8 mouse cellular contexts compared by ENCODE assay signal in the genomic region with DNA sequence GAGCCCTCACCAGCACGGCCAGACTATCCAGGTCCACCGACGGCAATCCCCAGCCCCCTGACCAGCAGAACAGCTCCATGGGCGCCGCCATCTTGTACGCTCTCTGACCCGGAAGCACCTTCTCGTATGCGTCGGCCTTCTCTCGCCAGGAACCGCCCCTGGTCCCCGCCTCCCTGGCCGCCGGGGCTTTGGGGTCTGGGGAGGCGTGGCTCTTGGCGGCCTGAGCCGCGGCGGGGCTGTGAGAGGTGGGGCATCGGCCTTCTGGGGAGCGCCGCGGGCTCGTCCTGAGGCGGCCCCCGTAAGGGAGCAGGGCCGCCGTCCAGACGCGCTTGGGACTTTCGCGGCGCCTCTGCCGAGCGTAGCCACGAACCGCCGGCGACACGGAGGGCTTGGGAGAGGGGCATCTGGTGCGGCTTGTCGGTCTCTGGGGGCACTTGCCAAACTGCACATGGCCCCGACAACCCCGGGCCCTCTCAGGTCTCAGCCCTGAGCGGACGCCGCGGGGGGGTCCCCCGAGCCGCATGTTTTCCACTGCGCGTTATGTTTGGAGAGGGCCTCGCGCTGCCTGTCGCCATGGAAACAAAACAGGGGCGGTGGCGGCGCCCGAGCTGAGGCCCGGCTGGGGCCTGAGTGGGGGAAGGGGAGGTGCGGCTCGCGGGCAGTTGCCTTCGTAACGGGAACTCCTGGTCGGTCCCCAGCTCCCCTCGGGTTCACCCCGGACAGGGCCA. TPM values are rescaled to one million over a fixed set of nuclear protein-coding genes. Genes with fewer than 3 reads are reported as not detected.
DNase-seq lines count a peak whose midpoint lies in the region; ATAC-seq and TF ChIP-seq lines count a peak whose summit lies in the region.

No protein-coding gene starts in this region.

- peak; percentile 94 for ATAC-seq in embryonic facial prominence, embryonic 14.5 days (ENCODE audit: low read depth)
- peak; percentile 92 for ATAC-seq in limb, embryonic 14.5 days (ENCODE audit: low FRiP score, low read depth)
- ATAC-seq in midbrain, embryonic 16.5 days, result peak; percentile 88

- H3K4me2 ChIP-seq in embryonic facial prominence, embryonic 14.5 days (ENCODE audit: low read depth, low read length), result peak overlapping the region; percentile 77
- H3K4me2 ChIP-seq in limb, embryonic 14.5 days (replicated peaks; ENCODE audit: low read depth, low read length, severe bottlenecking), result peak overlapping the region; percentile 86
- H3K4me2 ChIP-seq in midbrain, embryonic 16.5 days (ENCODE audit: low read length), result peak overlapping the region; percentile 69

- peak overlapping the region; percentile 80 for H3K4me3 ChIP-seq in bone marrow, adult 2 months (replicated peaks; ENCODE audit: control insufficient read depth, low read depth, low read length)
- peak overlapping the region; percentile 68 for H3K4me3 ChIP-seq in embryonic facial prominence, embryonic 14.5 days (ENCODE audit: low read depth, low read length)
- H3K4me3 ChIP-seq in limb, embryonic 14.5 days (replicated peaks; ENCODE audit: low read length), result peak overlapping the region; percentile 85
- peak overlapping the region; percentile 58 for H3K4me3 ChIP-seq in midbrain, embryonic 16.5 days (ENCODE audit: low read depth, low read length)
- peak overlapping the region; percentile 90 for H3K4me3 ChIP-seq in spleen, adult 2 months (ENCODE audit: extremely low read depth, insufficient read depth, insufficient read length)

- peak; percentile 95 for DNase-seq in A20 (ENCODE audit: low read depth, low spot score)
- DNase-seq in embryonic facial prominence, embryonic 14.5 days (ENCODE audit: low spot score), result peak; percentile 98
- DNase-seq in heart, adult 8-10 months (ENCODE audit: low spot score), result peak; percentile 93
- DNase-seq in kidney, adult 9 months, result peak; percentile 91
- peak; percentile 95 for DNase-seq in limb, embryonic 14.5 days (ENCODE audit: low spot score)
- DNase-seq in spleen, adult 2 months (ENCODE audit: low read depth in 1 of 2, low spot score in 2 of 2), result peak; percentile 89 to 91

- peak; percentile 63; the same call in 1 of the 2 replicates for TF ChIP-seq POLR2A in bone marrow, adult 2 months (IDR thresholded peaks at IDR 0.05; ENCODE audit: borderline replicate concordance, control insufficient read depth, low read depth, low read length)
- 0 out of 2 replicates have a peak, but pooled peaks have one; percentile 57 for TF ChIP-seq POLR2A in limb, embryonic 14.5 days (IDR thresholded peaks at IDR 0.05; ENCODE audit: borderline replicate concordance, extremely low read depth, insufficient read depth, insufficient read length)
- peak; percentile 21; the same call in 1 of the 2 replicates for TF ChIP-seq POLR2A in spleen, adult 2 months (IDR thresholded peaks at IDR 0.05; ENCODE audit: low read depth, low read length)

- no peaks in the 10 kb centered on the region for H3K27me3 ChIP-seq in embryonic facial prominence, embryonic 14.5 days (replicated peaks; ENCODE audit: control insufficient read depth, insufficient read depth, low read length)
- no peaks in the 10 kb centered on the region for H3K27me3 ChIP-seq in limb, embryonic 14.5 days (ENCODE audit: control insufficient read depth, insufficient read depth, low read length)
- no peaks in the 10 kb centered on the region for H3K27me3 ChIP-seq in midbrain, embryonic 16.5 days (ENCODE audit: control insufficient read depth, insufficient read depth, low read depth, low read length)
- H3K27me3 ChIP-seq in spleen, adult 2 months (ENCODE audit: control insufficient read depth, insufficient read depth, low read length), result no peaks in the 10 kb centered on the region

- peaks cover 2% of the 10 kb centered on the region; the same call in 1 of the 2 replicates for H3K4me1 ChIP-seq in bone marrow, adult 2 months (ENCODE audit: control insufficient read depth, insufficient read depth, low read length)
- peaks cover 14% of the 10 kb centered on the region; the same call in 1 of the 2 replicates for H3K4me1 ChIP-seq in embryonic facial prominence, embryonic 14.5 days (ENCODE audit: control insufficient read depth, insufficient read depth, low read length)
- peaks cover 20% of the 10 kb centered on the region for H3K4me1 ChIP-seq in limb, embryonic 14.5 days (ENCODE audit: control insufficient read depth, insufficient read depth, low read length)
- peaks cover 21% of the 10 kb centered on the region for H3K4me1 ChIP-seq in midbrain, embryonic 16.5 days (ENCODE audit: control insufficient read depth, insufficient read depth, low read length)
- peaks cover 5% of the 10 kb centered on the region; the same call in 1 of the 2 replicates for H3K4me1 ChIP-seq in spleen, adult 2 months (ENCODE audit: control insufficient read depth, insufficient read depth, insufficient read length)

- under 1% methylated on average over 69 of the region's 69 CpGs for WGBS in bone marrow, adult 2 months
- 1% methylated on average over 41 of the region's 69 CpGs for WGBS in embryonic facial prominence, embryonic 14.5 days
- WGBS in limb, embryonic 14.5 days, result 0% methylated on average over 66 of the region's 69 CpGs
- WGBS in midbrain, embryonic 16.5 days, result under 1% methylated on average over 68 of the region's 69 CpGs
- WGBS in spleen, adult 2 months, result 0% methylated on average over 69 of the region's 69 CpGs

- peak overlapping the region; percentile 82 for H3K9ac ChIP-seq in embryonic facial prominence, embryonic 14.5 days (ENCODE audit: low read depth, low read length)
- peak overlapping the region; percentile 90 for H3K9ac ChIP-seq in limb, embryonic 14.5 days (ENCODE audit: low read depth, low read length, severe bottlenecking)
- H3K9ac ChIP-seq in midbrain, embryonic 16.5 days (ENCODE audit: low read depth, low read length), result peak overlapping the region; percentile 90

- no peak for TF ChIP-seq CTCF in bone marrow, adult 2 months (IDR thresholded peaks at IDR 0.05; ENCODE audit: control insufficient read depth, insufficient read depth, low read length)
- TF ChIP-seq CTCF in spleen, adult 2 months (IDR thresholded peaks at IDR 0.05; ENCODE audit: extremely low read depth, insufficient read depth, insufficient read length, insufficient replicate concordance), result no peak

- H3K9me3 ChIP-seq in embryonic facial prominence, embryonic 14.5 days (ENCODE audit: control insufficient read depth, low read length), result no peaks in the 10 kb centered on the region
- H3K9me3 ChIP-seq in limb, embryonic 14.5 days (ENCODE audit: control insufficient read depth, low read length), result no peaks in the 10 kb centered on the region
- H3K9me3 ChIP-seq in midbrain, embryonic 16.5 days (replicated peaks; ENCODE audit: control insufficient read depth, low read length, poor library complexity, severe bottlenecking), result no peaks in the 10 kb centered on the region

- peak overlapping the region; percentile 52 for H3K27ac ChIP-seq in bone marrow, adult 2 months (ENCODE audit: control insufficient read depth, insufficient read depth, low read depth, low read length, poor library complexity)
- peak overlapping the region; percentile 98 for H3K27ac ChIP-seq in embryonic facial prominence, embryonic 14.5 days (replicated peaks; ENCODE audit: low read depth, low read length)
- H3K27ac ChIP-seq in limb, embryonic 14.5 days (replicated peaks; ENCODE audit: low read depth, low read length), result peak overlapping the region; percentile 99
- peak overlapping the region; percentile 98 for H3K27ac ChIP-seq in midbrain, embryonic 16.5 days (ENCODE audit: low read length)
- peak overlapping the region; percentile 77 for H3K27ac ChIP-seq in spleen, adult 2 months (ENCODE audit: insufficient read depth, low read length)

- peaks cover 21% of the 10 kb centered on the region for H3K36me3 ChIP-seq in embryonic facial prominence, embryonic 14.5 days (ENCODE audit: control insufficient read depth, insufficient read depth, low read length)
- peaks cover 17% of the 10 kb centered on the region for H3K36me3 ChIP-seq in limb, embryonic 14.5 days (ENCODE audit: control insufficient read depth, insufficient read depth, low read length)
- H3K36me3 ChIP-seq in midbrain, embryonic 16.5 days (ENCODE audit: control insufficient read depth, insufficient read depth, low read length), result peaks cover 7% of the 10 kb centered on the region; the same call in 1 of the 2 replicates
- peaks cover 6% of the 10 kb centered on the region for H3K36me3 ChIP-seq in spleen, adult 2 months (ENCODE audit: control insufficient read depth, insufficient read depth, low read length)

RNA-seq across cellular contexts. Expression of gene Thbs3, which starts 1.0 kb away (rescaled TPM):
- polyA plus RNA-seq in bone marrow, adult 2 months (2011; ENCODE audit: insufficient read depth, insufficient read length, low replicate concordance, missing spikeins), result 2.9 TPM in 1 of 2 replicates, not detected in the other
- polyA plus RNA-seq in embryonic facial prominence, embryonic 14.5 days (2014; fragmentation: Nextera tagmentation; extraction: Ambion mirVana), result 51.5 and 52.0 TPM in 2 replicates
- total RNA-seq in heart, adult 8-10 months (2022), result 1 to 10 TPM; 3.2 to 9.8 (median 4.0) TPM
- 229 and 244 TPM in 2 replicates for polyA plus RNA-seq in limb, embryonic 14.5 days (2012; rRNA removed)
- 78.9 and 83.0 TPM in 2 replicates for polyA plus RNA-seq in limb, embryonic 14.5 days (2014; fragmentation: Nextera tagmentation; extraction: Ambion mirVana)
- polyA plus RNA-seq in midbrain, embryonic 16.5 days (2015; fragmentation: Nextera tagmentation; extraction: Ambion mirVana), result 52.2 and 53.6 TPM in 2 replicates
- polyA plus RNA-seq in spleen, adult 2 months (2012; rRNA removed), result 2.9 and 3.4 TPM in 2 replicates

RNA-seq across cellular contexts. Expression of gene Gba, which starts 11.2 kb away (rescaled TPM):
- 27.7 and 71.7 TPM in 2 replicates for polyA plus RNA-seq in bone marrow, adult 2 months (2011; ENCODE audit: insufficient read depth, insufficient read length, low replicate concordance, missing spikeins)
- polyA plus RNA-seq in embryonic facial prominence, embryonic 14.5 days (2014; fragmentation: Nextera tagmentation; extraction: Ambion mirVana), result 47.8 and 54.5 TPM in 2 replicates
- total RNA-seq in heart, adult 8-10 months (2022), result 10 to 100 TPM; 17.0 to 19.8 (median 17.9) TPM
- 51.2 and 68.0 TPM in 2 replicates for polyA plus RNA-seq in limb, embryonic 14.5 days (2012; rRNA removed)
- polyA plus RNA-seq in limb, embryonic 14.5 days (2014; fragmentation: Nextera tagmentation; extraction: Ambion mirVana), result 48.1 and 53.3 TPM in 2 replicates
- 46.4 and 49.0 TPM in 2 replicates for polyA plus RNA-seq in midbrain, embryonic 16.5 days (2015; fragmentation: Nextera tagmentation; extraction: Ambion mirVana)
- polyA plus RNA-seq in spleen, adult 2 months (2012; rRNA removed), result 59.6 and 66.6 TPM in 2 replicates

RNA-seq across cellular contexts. Expression of gene Mtx1, which starts 12.9 kb away (rescaled TPM):
- 33.9 and 66.4 TPM in 2 replicates for polyA plus RNA-seq in bone marrow, adult 2 months (2011; ENCODE audit: insufficient read depth, insufficient read length, low replicate concordance, missing spikeins)
- polyA plus RNA-seq in embryonic facial prominence, embryonic 14.5 days (2014; fragmentation: Nextera tagmentation; extraction: Ambion mirVana), result 151 and 163 TPM in 2 replicates
- total RNA-seq in heart, adult 8-10 months (2022), result 10 to 100 TPM; 56.4 to 63.5 (median 59.5) TPM
- polyA plus RNA-seq in limb, embryonic 14.5 days (2012; rRNA removed), result 196 and 211 TPM in 2 replicates
- 159 and 163 TPM in 2 replicates for polyA plus RNA-seq in limb, embryonic 14.5 days (2014; fragmentation: Nextera tagmentation; extraction: Ambion mirVana)
- 145 and 150 TPM in 2 replicates for polyA plus RNA-seq in midbrain, embryonic 16.5 days (2015; fragmentation: Nextera tagmentation; extraction: Ambion mirVana)
- polyA plus RNA-seq in spleen, adult 2 months (2012; rRNA removed), result 99.4 and 124 TPM in 2 replicates

RNA-seq across cellular contexts. Expression of gene Muc1, which starts 14.9 kb away (rescaled TPM):
- 0.67 TPM in 1 of 2 replicates, not detected in the other for polyA plus RNA-seq in bone marrow, adult 2 months (2011; ENCODE audit: insufficient read depth, insufficient read length, low replicate concordance, missing spikeins)
- polyA plus RNA-seq in embryonic facial prominence, embryonic 14.5 days (2014; fragmentation: Nextera tagmentation; extraction: Ambion mirVana), result 2.0 and 4.1 TPM in 2 replicates
- under 1 TPM in 3 of 4 experiments, not detected in 1; 0.13 to 0.63 (median 0.49) TPM for total RNA-seq in heart, adult 8-10 months (2022)
- polyA plus RNA-seq in limb, embryonic 14.5 days (2012; rRNA removed), result 5.6 and 7.0 TPM in 2 replicates
- 0.55 and 1.1 TPM in 2 replicates for polyA plus RNA-seq in limb, embryonic 14.5 days (2014; fragmentation: Nextera tagmentation; extraction: Ambion mirVana)
- 0.57 and 1.5 TPM in 2 replicates for polyA plus RNA-seq in midbrain, embryonic 16.5 days (2015; fragmentation: Nextera tagmentation; extraction: Ambion mirVana)
- 17.4 and 26.1 TPM in 2 replicates for polyA plus RNA-seq in spleen, adult 2 months (2012; rRNA removed)

RNA-seq across cellular contexts. Expression of gene Fam189b, which starts 31.0 kb away (rescaled TPM):
- polyA plus RNA-seq in bone marrow, adult 2 months (2011; ENCODE audit: insufficient read depth, insufficient read length, low replicate concordance, missing spikeins), result 4.1 and 9.8 TPM in 2 replicates
- polyA plus RNA-seq in embryonic facial prominence, embryonic 14.5 days (2014; fragmentation: Nextera tagmentation; extraction: Ambion mirVana), result 27.9 and 33.9 TPM in 2 replicates
- 1 to 10 TPM; 2.6 to 4.8 (median 4.3) TPM for total RNA-seq in heart, adult 8-10 months (2022)
- polyA plus RNA-seq in limb, embryonic 14.5 days (2012; rRNA removed), result 95.5 and 124 TPM in 2 replicates
- 34.5 and 34.8 TPM in 2 replicates for polyA plus RNA-seq in limb, embryonic 14.5 days (2014; fragmentation: Nextera tagmentation; extraction: Ambion mirVana)
- polyA plus RNA-seq in midbrain, embryonic 16.5 days (2015; fragmentation: Nextera tagmentation; extraction: Ambion mirVana), result 31.8 and 33.6 TPM in 2 replicates
- polyA plus RNA-seq in spleen, adult 2 months (2012; rRNA removed), result 104 and 115 TPM in 2 replicates

Comparison
In these comparisons a context has a peak if more than half of its experiments do, and no peak if none do; other contexts are left out.
1. Peak in every context shown above with its lines: DNase-seq, ATAC-seq, H3K4me3 ChIP-seq and H3K27ac ChIP-seq.
2. RNA of gene Thbs3, which starts 1.0 kb away (polyA plus RNA-seq): 78.9 to 244 TPM in limb, embryonic 14.5 days, 52.2 to 53.6 TPM in midbrain, embryonic 16.5 days and 51.5 to 52.0 TPM in embryonic facial prominence, embryonic 14.5 days; 2.9 to 3.4 TPM in spleen, adult 2 months and 2.9 TPM in bone marrow, adult 2 months; every median in the first group is over 10 times any median in the second.